ENCODE assay signal across 10 mouse cellular contexts in genomic region chr7:142672120-142672519, GRCm38 (mm10). TPM values are rescaled to one million over a fixed set of nuclear protein-coding genes. Genes with fewer than 3 reads are reported as not detected.
DNase-seq lines count a peak whose midpoint lies in the region; ATAC-seq and TF ChIP-seq lines count a peak whose summit lies in the region.
"Had no signal": no experiment of that assay in that cellular context is flagged by ENCODE, and none has a peak within 500 bp of the region (broad histone marks: within the 10 kb centered on the region; RNA-seq: fewer than 3 reads in every experiment).

No protein-coding gene starts in this region.

- no peaks in the 10 kb centered on the region for H3K4me1 ChIP-seq in heart, postnatal 0 days (ENCODE audit: control insufficient read depth, insufficient read depth)
- H3K4me1 ChIP-seq in heart, embryonic 12.5 days (replicated peaks), result 0 out of 2 replicates have a peak, but pooled peaks cover 3% of the 10 kb centered on the region
- H3K4me1 ChIP-seq: neural tube, embryonic 13.5 days had no signal

- no peaks in the 10 kb centered on the region for H3K27me3 ChIP-seq in heart, postnatal 0 days (ENCODE audit: control insufficient read depth, insufficient read depth, low read length)
- no peaks in the 10 kb centered on the region for H3K27me3 ChIP-seq in heart, embryonic 12.5 days (replicated peaks)

- no peak overlapping the region for H3K4me3 ChIP-seq in heart, postnatal 0 days (ENCODE audit: low read depth, low read length)
- H3K4me3 ChIP-seq in heart, embryonic 12.5 days, result no peak overlapping the region
- no peak overlapping the region for H3K4me3 ChIP-seq in layer of hippocampus, adult 2 months
- H3K4me3 ChIP-seq: neural tube, embryonic 13.5 days had no signal

- DNase-seq in heart, postnatal 0 days (ENCODE audit: low spot score), result no peak
- DNase-seq in A20 (ENCODE audit: low read depth, low spot score) (peak; percentile 39), ZHBTc4 (ENCODE audit: low read depth, low spot score) (peak; percentile 70)
- DNase-seq in fibroblast of lung, adult 2 months (ENCODE audit: low read depth), result peak; percentile 35
- DNase-seq in layer of hippocampus, adult 2 months (ENCODE audit: low spot score in 2 of 2), result peak; percentile 64 to 79
- peak; percentile 61 for DNase-seq in lung, postnatal 36 days
- no peak for DNase-seq in urinary bladder, adult 2 months (ENCODE audit: low spot score)

- TF ChIP-seq CTCF in heart, postnatal 0 days (IDR thresholded peaks at IDR 0.05; ENCODE audit: low read depth), result peak; percentile 79
- peak; percentile 89 for TF ChIP-seq CTCF in layer of hippocampus, adult 2 months (conservative IDR thresholded peaks at IDR 0.05)

- H3K4me2 ChIP-seq in heart, postnatal 0 days (ENCODE audit: low read depth, low read length), result no peak overlapping the region
- no peak overlapping the region for H3K4me2 ChIP-seq in heart, embryonic 12.5 days
- H3K4me2 ChIP-seq: neural tube, embryonic 13.5 days had no signal

- peaks cover 30% of the 10 kb centered on the region for H3K9me3 ChIP-seq in heart, postnatal 0 days (replicated peaks; ENCODE audit: control insufficient read depth, low read length)
- peaks cover 37% of the 10 kb centered on the region for H3K9me3 ChIP-seq in heart, embryonic 12.5 days (replicated peaks)

- ATAC-seq in heart, postnatal 0 days (ENCODE audit: insufficient read depth, low read depth), result no peak
- ATAC-seq in heart, embryonic 12.5 days (ENCODE audit: insufficient number of reproducible peaks, low FRiP score), result no peak

- H3K27ac ChIP-seq in heart, postnatal 0 days (ENCODE audit: low read depth), result no peak overlapping the region
- H3K27ac ChIP-seq in heart, embryonic 12.5 days (ENCODE audit: poor library complexity, severe bottlenecking), result no peak overlapping the region
- no peak overlapping the region for H3K27ac ChIP-seq in layer of hippocampus, adult 2 months
- H3K27ac ChIP-seq: neural tube, embryonic 13.5 days had no signal

- TF ChIP-seq EP300 in heart, postnatal 0 days (IDR thresholded peaks at IDR 0.05; ENCODE audit: low read depth), result no peak

- H3K36me3 ChIP-seq in heart, postnatal 0 days (replicated peaks; ENCODE audit: control insufficient read depth, insufficient read depth, low read length), result no peaks in the 10 kb centered on the region
- H3K36me3 ChIP-seq in heart, embryonic 12.5 days, result peaks cover 17% of the 10 kb centered on the region
- H3K36me3 ChIP-seq: neural tube, embryonic 13.5 days had no signal

- no peak overlapping the region for H3K9ac ChIP-seq in heart, postnatal 0 days (replicated peaks; ENCODE audit: low read depth, low read length)
- no peak overlapping the region for H3K9ac ChIP-seq in heart, embryonic 12.5 days
- H3K9ac ChIP-seq: neural tube, embryonic 13.5 days had no signal

- WGBS in heart, postnatal 0 days, result 13% methylated on average over 4 of the region's 4 CpGs
- 22% methylated on average over 4 of the region's 4 CpGs for WGBS in heart, embryonic 12.5 days

RNA-seq across cellular contexts. Expression of gene Gm49394, which starts 2.4 kb away (rescaled TPM):
- not detected in 2 replicates for total RNA-seq in heart, postnatal 0 days (2014; rRNA removed; ENCODE audit: low replicate concordance)
- polyA plus RNA-seq in heart, postnatal 0 days (2015; fragmentation: Nextera tagmentation; extraction: Ambion mirVana), result not detected in 2 replicates
- 0.04 and 0.21 TPM in 2 replicates for polyA plus RNA-seq in heart, embryonic 12.5 days (2016; fragmentation: Nextera tagmentation; extraction: Ambion mirVana)
- total RNA-seq in layer of hippocampus, adult 2 months (2021), result not detected
- not detected in 2 replicates for polyA plus RNA-seq in urinary bladder, adult 2 months (2012; rRNA removed)
- total RNA-seq: adrenal gland, postnatal 36 days had no signal
- polyA plus RNA-seq: neural tube, embryonic 13.5 days had no signal

RNA-seq across cellular contexts. Expression of gene Igf2, which starts 5.5 kb away (rescaled TPM):
- total RNA-seq in heart, postnatal 0 days (2014; rRNA removed; ENCODE audit: low replicate concordance), result 1,317 and 1,642 TPM in 2 replicates
- 950 and 1,040 TPM in 2 replicates for polyA plus RNA-seq in heart, postnatal 0 days (2015; fragmentation: Nextera tagmentation; extraction: Ambion mirVana)
- polyA plus RNA-seq in heart, embryonic 12.5 days (2016; fragmentation: Nextera tagmentation; extraction: Ambion mirVana), result 1,315 and 1,354 TPM in 2 replicates
- 10 to 100 TPM; 45.8 to 68.2 TPM for total RNA-seq in layer of hippocampus, adult 2 months (2021)
- polyA plus RNA-seq in urinary bladder, adult 2 months (2012; rRNA removed), result 11.9 and 21.9 TPM in 2 replicates

Comparison
In these comparisons a context has a peak if more than half of its experiments do, and no peak if none do; other contexts are left out.
1. DNase-seq: peak in A20 (single experiment), ZHBTc4 (single experiment), fibroblast of lung, adult 2 months (single experiment), layer of hippocampus, adult 2 months (2 of 2) and lung, postnatal 36 days (single experiment); none in heart, postnatal 0 days (single experiment) and urinary bladder, adult 2 months (single experiment).
2. RNA of gene Igf2, which starts 5.5 kb away (polyA plus RNA-seq): 1,315 to 1,354 TPM in heart, embryonic 12.5 days and 950 to 1,040 TPM in heart, postnatal 0 days; 11.9 to 21.9 TPM in urinary bladder, adult 2 months; every median in the first group is over 10 times any median in the second.